Mouse (Mus musculus) retina, postnatal 7 days (tissue): ENCODE measurements around the gene Rnf215.
"Not testable (repeated sequence)": the region's sequence is repeated elsewhere in the genome, so short reads cannot be mapped to it uniquely, and the experiment has no call there.

ENCODE experiments used
- DNase-seq: peaks from one replicate; pipeline ENCODE4 v3.0.0-alpha.2; 2012; ENCODE audit warnings: low read depth, low spot score

Gene Rnf215

DNA sequence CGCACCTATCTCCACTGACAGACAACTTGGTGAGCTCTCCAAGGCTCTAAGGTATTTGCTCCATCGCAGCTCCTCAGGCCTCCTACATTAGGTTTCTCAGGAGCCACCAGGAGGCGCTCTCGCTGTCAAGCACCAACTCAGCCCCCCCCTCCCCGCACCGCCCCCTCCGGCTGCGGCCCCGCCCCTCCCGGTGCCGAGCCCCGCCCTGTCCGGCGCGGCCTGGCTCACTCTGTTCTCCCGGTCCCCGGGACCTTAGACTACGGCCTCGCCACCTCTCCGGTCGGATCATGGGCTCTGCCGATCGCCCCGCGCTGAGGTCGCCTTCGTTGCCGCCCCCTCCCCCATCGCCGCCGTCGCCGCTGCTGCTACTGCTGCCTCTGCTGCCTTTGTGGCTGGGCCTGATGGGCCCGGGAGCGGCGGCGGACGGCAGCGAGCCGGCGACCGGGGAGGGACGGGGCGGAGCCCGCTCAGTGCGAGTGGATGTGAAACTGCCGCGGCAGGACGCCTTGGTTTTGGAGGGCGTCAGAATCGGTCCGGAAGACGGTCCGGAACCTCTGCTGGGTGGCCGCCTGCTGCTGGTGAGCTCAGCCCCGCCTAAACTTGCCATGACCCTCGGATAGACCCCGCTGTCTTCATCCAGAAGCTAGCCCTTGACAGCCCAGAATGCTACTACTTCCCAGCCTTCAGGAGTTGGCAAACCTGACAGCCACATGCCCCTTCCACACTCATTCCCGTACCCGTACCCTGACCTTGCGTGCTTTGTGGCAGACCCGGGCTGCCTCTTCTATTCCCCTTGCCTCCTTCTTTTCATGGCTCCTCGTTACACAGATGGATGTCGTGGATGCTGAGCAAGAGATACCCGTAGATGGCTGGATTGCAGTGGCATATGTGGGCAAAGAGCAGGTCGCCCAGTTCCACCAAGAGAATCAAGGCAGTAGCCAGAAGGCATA lies at the start of gene Rnf215:
TSS of gene Rnf215 (plus strand) at position 217 of the 950 bp plus-strand sequence.
- peak; percentile 89 for DNase-seq

DNA sequence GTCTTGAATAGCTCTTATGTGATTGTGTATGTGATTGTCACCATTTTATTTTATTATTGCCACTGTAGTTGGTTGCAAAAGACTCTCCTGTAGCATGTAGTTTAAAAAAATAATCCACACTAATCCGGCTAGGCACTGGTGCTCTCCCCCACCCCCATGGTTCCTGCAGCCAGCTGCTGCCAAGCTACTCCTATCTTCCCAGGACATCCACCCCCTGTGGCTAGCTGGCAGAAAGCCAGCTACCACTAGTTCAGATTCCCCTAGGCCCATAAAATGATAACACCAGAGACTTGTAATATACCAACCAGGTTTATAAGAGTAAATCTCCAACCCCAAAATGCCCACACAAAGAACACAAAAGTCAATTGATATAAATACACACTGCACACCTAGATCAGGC lies 48.8 kb upstream of the Rnf215 start:
- DNase-seq: peak; percentile 58

DNA sequence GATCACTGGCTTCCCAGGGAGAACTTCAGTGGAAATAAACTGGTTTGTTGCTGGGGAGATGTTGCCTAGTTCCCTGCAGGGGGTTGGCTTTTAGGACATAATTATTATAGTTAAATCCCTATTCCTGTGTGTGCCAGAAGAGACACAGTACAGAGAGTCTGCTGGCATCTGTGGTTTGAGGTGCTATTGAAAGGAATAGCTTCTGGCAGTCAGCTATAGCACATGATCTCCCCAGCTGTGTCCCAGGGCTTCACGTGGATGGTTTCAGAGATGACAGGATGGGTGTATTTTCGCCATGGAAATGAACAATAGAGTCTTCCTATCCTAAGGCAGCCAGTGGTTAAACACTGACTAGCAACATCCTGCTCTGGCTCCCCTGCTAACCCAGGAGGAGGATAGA lies 47.7 kb upstream of the Rnf215 start:
- DNase-seq: no peak

DNA sequence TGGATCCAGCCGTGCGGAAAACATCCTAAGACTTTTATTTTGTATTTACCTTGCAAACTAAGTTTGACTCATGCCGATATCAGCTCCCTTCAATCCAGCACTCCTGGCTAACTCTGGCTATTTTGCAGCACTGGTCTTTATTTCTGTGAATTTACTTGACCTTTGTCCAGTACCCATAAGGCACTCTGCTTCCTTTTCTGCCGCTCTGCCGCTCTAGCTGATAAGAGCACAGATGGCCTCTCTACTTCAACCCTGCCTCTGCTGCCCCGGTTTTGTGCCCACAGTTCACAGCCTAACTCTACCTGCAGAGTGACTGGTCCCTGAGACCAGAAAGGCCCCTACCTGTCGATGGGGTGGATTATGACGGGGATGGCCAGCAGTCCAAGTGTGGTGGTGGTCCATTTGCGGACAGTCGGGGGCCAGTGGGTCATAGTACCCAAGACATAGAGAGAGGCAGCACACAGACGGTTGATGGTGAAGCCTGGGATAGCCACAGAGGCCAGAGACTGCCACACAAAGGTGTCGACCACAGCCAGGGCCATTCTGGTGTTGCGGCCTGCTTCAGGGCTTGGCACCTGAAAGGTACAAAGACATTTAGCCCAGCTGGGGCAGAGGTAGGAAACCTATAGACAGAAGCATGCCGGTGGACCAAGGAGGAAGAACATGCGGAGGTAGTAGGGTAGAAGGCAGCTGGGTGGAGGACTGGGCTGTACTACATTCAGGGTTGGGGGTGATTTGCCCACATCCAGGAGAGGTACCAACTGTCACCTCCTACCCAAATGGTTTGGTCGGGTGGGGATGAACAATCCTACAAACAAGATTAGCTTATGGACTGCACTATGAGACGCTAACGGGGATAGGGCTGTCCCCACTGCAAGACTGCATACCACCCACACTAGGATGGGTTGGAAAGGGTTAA lies 41.3 kb upstream of the Rnf215 start:
- DNase-seq: peak; percentile 68

GRCm38 (mm10) chr11:4094378-4095170 lies 40.4 kb upstream of the Rnf215 start:
- peak; percentile 76 for DNase-seq

DNA sequence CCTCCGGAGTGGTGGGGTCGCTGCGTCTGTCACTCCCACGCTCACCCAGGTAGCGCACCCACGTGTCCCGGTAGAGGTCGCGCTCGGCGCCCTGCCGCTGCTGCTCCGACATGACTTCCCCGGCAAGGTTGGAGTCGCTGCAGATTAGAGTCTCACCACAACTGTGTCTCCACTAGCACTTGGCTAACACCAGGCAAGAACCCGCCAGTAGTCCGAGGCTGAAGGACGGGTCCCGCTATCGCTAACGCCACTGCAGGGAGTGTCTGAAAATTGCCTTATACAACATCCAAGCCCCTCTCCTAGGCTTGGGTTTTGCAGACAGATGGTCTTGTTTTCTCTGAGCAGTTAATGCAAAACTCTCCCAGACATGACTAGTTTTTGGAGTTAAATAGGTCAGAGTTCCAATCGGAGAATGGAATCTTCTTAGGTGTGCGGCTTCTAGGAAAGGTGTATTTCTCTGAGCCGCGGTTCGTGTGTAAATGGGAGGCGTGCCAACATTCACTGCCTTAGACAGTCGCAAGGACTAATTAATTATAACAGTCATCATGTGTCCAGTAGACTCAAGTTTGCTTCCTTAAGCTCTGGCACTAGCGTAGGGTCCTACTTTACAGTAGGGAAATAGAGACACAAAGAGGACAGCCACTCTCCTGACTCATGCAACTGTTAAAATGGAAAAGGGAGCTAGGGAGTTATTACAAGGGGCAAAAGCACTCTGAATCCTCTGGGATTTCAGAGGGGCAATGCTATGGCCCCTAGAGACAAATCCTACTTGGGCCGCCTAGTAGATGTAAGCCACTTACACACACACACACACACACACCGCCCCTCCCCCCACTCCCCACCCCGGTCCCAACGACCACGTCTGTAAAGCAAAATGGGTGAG lies 39.6 kb upstream of the Rnf215 start, which contains the start of gene Mtfp1:
TSS of gene Mtfp1 (minus strand) at position 275 of the 883 bp plus-strand sequence.
- DNase-seq: peak; percentile 51

DNA sequence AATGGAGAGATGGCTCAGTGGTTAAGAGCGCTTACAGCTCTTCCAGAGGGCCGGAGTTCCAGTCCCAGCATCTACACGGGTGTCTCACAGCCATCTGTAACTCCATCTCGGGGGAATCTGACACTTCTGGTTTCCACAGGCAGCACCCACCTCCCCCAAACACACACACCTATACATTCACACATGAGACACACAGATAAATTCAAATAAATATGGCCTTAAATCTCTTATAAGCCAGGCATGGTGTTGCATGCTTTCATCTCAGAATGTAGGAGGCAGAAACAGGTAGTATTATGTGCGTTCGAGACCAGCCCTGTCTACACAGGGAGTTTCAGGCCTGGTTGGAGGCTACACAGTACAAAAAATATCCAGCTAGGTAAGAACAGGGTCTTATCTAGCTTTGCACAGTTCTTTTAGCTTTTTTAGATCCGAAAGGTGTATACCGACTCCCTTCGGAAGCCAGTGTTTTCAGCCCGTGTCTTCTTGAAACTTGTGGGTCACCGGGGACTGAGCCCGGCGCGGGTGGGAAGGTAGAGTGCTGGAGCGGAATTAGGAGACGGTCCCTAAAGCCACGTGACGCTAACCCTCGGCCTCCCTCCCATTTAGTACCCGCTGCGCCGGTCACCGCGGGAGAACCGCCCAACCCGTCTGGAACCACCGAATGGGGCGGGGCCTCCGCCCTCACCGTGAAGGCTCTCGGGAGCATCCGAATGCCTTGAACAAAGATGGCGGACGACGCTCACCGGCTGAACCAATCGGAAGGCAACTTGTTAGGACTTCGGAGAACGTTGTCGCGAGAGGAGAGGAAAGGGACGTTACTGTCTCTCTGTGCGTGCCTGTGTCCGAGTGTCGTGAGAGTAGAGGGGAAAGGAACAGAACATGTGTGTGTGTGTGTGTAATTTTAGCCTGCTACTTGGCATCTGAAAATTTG lies 38.7 kb upstream of the Rnf215 start:
- DNase-seq: peak; percentile 96

DNA sequence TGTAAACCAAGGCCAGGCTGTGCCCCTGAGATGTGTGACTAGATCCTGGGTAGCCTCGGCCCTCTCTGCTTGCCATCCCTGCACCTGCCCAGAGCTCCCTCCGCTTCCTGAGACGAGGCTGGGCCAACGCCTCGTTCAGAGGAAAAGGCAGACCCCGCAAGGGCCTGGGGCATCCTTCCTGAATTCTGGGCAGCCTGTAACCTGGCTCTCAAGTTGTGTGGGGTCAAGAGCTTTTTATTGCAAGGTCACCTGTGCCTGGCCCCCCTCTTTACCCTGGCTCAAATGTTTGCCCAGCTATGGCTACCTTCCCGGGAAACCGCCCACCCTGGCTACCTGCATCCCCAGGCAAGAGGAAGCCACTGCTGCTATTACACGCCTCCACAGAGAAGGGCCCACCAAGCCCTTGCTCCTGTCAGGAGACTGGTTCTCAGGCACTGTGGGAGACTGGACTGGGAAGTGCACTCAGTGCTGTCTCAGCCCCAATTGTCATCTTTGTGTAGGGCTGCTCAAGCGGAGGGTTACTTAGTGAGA lies 37.8 kb upstream of the Rnf215 start:
- DNase-seq: no peak

- DNase-seq: no peak
These were observed 36.9 kb upstream of the Rnf215 start for GRCm38 (mm10) chr11:4098120-4098519.

GRCm38 (mm10) chr11:4098816-4099215 lies 36.2 kb upstream of the Rnf215 start:
- no peak for DNase-seq

- DNase-seq: no peak
These were observed 35.6 kb upstream of the Rnf215 start for GRCm38 (mm10) chr11:4099447-4099846.

- no peak for DNase-seq
These were observed 33.2 kb upstream of the Rnf215 start for GRCm38 (mm10) chr11:4101851-4102250.

DNA sequence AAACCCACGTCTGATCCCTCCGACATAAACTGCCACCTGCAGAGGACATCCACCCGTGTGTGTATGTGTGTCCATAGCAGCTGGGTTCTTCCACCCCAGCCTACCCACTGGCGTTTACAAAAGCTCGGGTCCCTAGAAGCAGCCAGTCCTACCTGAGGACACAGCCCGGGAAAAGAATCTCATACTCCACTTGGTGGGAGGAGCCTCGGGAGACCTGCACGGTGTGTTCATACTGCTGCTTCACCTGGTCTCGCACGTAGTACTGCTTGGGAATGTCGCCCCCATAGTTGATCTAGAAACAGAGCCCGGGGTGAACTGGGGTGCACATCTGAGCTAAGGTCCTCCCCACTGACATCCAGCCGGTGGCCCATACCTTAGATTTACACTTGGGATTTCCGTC lies 31.5 kb upstream of the Rnf215 start:
- no peak for DNase-seq

- no peak for DNase-seq
These were observed 30.0 kb upstream of the Rnf215 start for GRCm38 (mm10) chr11:4104989-4105388.

DNA sequence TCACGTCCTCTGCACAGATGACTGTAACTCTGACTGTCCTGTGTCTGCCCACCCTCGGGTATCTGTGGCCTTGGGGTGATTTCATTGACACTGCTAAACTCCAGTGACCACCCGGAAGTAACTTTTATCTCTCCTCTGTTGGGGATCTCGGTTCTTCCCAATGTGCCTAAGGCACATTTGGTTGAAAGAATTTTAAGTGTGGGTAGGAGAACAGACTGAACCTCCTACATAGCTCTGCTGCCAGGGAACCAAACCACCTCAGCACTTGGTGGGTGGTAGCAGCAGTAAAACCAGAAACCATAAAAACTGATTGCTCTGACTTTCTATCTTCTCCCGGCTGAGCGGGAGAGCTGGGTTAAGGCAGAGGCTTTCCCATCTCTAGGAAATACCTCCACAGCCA lies 29.6 kb upstream of the Rnf215 start:
- no peak for DNase-seq

DNA sequence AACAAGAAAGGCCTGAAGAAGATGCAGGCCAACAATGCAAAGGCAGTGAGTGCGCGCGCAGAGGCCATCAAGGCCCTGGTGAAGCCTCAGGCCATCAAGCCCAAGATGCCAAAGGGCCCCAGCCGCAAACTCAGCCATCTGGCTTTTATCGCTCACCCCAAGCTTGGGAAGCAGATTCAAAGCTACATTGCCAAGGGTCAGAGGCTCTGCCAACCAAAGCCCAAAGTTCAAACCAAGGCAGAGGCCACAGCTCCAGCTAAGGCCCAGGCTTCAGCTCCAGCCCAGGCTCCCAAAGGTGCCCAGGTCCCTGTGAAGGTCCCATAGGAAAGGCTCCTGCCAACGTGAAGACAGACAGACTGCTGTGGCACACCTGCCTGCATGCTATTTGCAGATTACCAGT lies 27.1 kb upstream of the Rnf215 start:
- not testable (repeated sequence) for DNase-seq

DNA sequence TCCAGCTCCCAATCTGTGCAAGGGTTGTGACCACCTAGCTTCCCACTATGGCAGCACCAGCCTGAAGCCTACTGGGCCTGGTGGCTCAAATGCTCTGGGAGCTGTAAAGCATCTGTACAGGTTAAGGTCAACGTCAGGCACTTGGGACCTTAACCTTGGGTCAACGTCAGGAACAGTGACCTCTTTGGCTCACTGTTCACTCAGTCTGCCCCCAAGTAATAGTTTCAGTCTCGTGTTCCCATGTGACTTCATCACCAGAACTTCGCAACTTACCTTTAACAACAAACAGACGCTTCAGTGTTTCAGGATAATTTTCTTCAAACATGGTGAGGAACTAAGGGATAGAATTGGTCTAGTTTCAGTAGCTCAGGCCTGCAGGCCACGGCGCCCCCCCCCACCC lies 26.3 kb upstream of the Rnf215 start:
- no peak for DNase-seq

GRCm38 (mm10) chr11:4112033-4112432 lies 23.0 kb upstream of the Rnf215 start:
- no peak for DNase-seq

DNA sequence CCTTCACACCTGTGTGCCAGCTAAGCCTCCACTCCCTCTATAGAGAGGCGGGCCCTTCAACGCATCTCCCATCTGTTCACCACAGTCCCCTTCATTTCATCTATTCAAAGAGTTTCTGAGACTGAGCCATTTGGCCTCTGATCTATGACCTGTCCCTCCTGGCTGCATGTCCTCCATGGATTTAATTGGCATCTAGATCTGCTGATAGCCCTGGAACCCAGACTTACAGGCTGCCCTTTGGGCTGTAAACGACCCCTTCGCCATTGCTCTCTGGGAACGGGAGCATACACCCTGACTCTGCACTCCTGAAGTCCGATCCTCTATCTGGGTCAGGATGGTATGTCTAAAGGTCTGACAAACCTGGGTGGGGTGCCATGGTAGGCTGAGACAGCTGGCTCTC lies 22.1 kb upstream of the Rnf215 start:
- no peak for DNase-seq
